Mouse (Mus musculus) v-Abl transformed pro-B cells (cell line): ENCODE measurements around the gene Reln.

Experiments
- in situ Hi-C, 2 experiments: fragments of 400-800 bp; cut with MboI; formaldehyde crosslinking; loops; one replicate each; pipeline ENCODE4 v1.15.1; 2025; ENCODE audit not compliant: unreplicated experiment in 2 of 2

Gene Reln

GRCm38 (mm10) chr5:22245056-22245455 is 99.4 kb downstream of the Reln start:
- in situ Hi-C loops = no loop called here

- in situ Hi-C loops = no loop called here
Observed at GRCm38 (mm10) chr5:22243538-22243937, 101.0 kb downstream of the Reln start.

- in situ Hi-C loops = no loop called here
Observed at GRCm38 (mm10) chr5:22241560-22241959, 102.9 kb downstream of the Reln start.

- in situ Hi-C loops = no loop called here
Observed at GRCm38 (mm10) chr5:22236801-22237200, 107.7 kb downstream of the Reln start.

GRCm38 (mm10) chr5:22224515-22224914 is 120.0 kb downstream of the Reln start:
- in situ Hi-C loops = no loop called here

- in situ Hi-C loops = no loop called here
Observed at GRCm38 (mm10) chr5:22223940-22224339, 120.6 kb downstream of the Reln start.

- in situ Hi-C loops = no loop called here
Observed at GRCm38 (mm10) chr5:22208311-22209021, 136.0 kb downstream of the Reln start.

- in situ Hi-C loops = no loop called here
Observed at GRCm38 (mm10) chr5:22197926-22198325, 146.6 kb downstream of the Reln start.

GRCm38 (mm10) chr5:22196891-22197290 is 147.6 kb downstream of the Reln start:
- in situ Hi-C loops = no loop called here

- in situ Hi-C loops = no loop called here
Observed at GRCm38 (mm10) chr5:22196476-22196875, 148.0 kb downstream of the Reln start.

- in situ Hi-C loops = no loop called here
Observed at GRCm38 (mm10) chr5:22195352-22195941, 149.1 kb downstream of the Reln start.

GRCm38 (mm10) chr5:22191784-22192183 is 152.7 kb downstream of the Reln start:
- in situ Hi-C loops = no loop called here

- in situ Hi-C loops = no loop called here
Observed at GRCm38 (mm10) chr5:22190333-22190732, 154.2 kb downstream of the Reln start.

- in situ Hi-C loops = no loop called here
Observed at GRCm38 (mm10) chr5:22187599-22187998, 156.9 kb downstream of the Reln start.

- in situ Hi-C loops = no loop called here
Observed at GRCm38 (mm10) chr5:22176480-22176879, 168.0 kb downstream of the Reln start.

GRCm38 (mm10) chr5:22171336-22171735 is 173.2 kb downstream of the Reln start:
- in situ Hi-C loops = no loop called here

- in situ Hi-C loops = no loop called here
Observed at GRCm38 (mm10) chr5:22164060-22164934, 180.2 kb downstream of the Reln start.

GRCm38 (mm10) chr5:22160935-22161334 is 183.6 kb downstream of the Reln start:
- in situ Hi-C loops = no loop called here

GRCm38 (mm10) chr5:22158754-22159153 is 185.7 kb downstream of the Reln start:
- in situ Hi-C loops = no loop called here

- in situ Hi-C loops = no loop called here
Observed at GRCm38 (mm10) chr5:22153601-22154000, 190.9 kb downstream of the Reln start.

GRCm38 (mm10) chr5:22141821-22142220 is 202.7 kb downstream of the Reln start:
- in situ Hi-C loops = no loop called here
